Mouse (Mus musculus) embryonic facial prominence, embryonic 10.5 days (tissue): ENCODE measurements around the gene Fsip1. TPM values are rescaled to one million over a fixed set of nuclear protein-coding genes. Genes with fewer than 3 reads are reported as not detected.

Experiments used
- DNase-seq: peaks from one replicate; pipeline ENCODE4 v3.0.0-alpha.2; 2017; ENCODE audit warnings: low spot score
- H3K27ac ChIP-seq: fragments of 300-500 bp; sonication (generic); replicated peaks from 2 replicates; pipeline ENCODE4 v1.5.1; 2016; ENCODE audit warnings: mild to moderate bottlenecking
- H3K27me3 ChIP-seq: fragments of 300-500 bp; sonication (generic); replicated peaks from 2 replicates; pipeline ENCODE4 v1.6.1; 2016; ENCODE audit warnings: low read depth, mild to moderate bottlenecking; ENCODE audit not compliant: poor library complexity, severe bottlenecking
- H3K36me3 ChIP-seq: fragments of 300-500 bp; sonication (generic); replicated peaks from 2 replicates; pipeline ENCODE4 v1.6.1; 2016; ENCODE audit warnings: mild to moderate bottlenecking, moderate library complexity
- H3K4me1 ChIP-seq: fragments of 300-500 bp; sonication (generic); 2 replicates; pipeline ENCODE4 v1.6.1; 2016
- H3K4me3 ChIP-seq: fragments of 300-500 bp; sonication (generic); 2 replicates; pipeline ENCODE4 v1.5.1; 2016; ENCODE audit warnings: mild to moderate bottlenecking, moderate library complexity
- H3K9me3 ChIP-seq: fragments of 300-500 bp; sonication (generic); 2 replicates; pipeline ENCODE4 v1.6.1; 2016; ENCODE audit warnings: mild to moderate bottlenecking
- WGBS: fragments of 180-500 bp; shearing (Covaris S2); methylation state at CpG from one replicate; pipeline ENCODE4 v1.1.7; 2016; 5-methylcytosine and 5-hydroxymethylcytosine counted together
- polyA plus RNA-seq: library from polyadenylated mRNA; unstranded; fragments of >200 nt; fragmentation: Nextera tagmentation; extraction: Ambion mirVana; gene quantifications from 2 replicates; pipeline ENCODE4 v1.2.1, GENCODE M21; 2016

Fsip1 gene
- polyA plus RNA-seq, 1 experiment from 2014 or later, result 1.7 TPM

DNA sequence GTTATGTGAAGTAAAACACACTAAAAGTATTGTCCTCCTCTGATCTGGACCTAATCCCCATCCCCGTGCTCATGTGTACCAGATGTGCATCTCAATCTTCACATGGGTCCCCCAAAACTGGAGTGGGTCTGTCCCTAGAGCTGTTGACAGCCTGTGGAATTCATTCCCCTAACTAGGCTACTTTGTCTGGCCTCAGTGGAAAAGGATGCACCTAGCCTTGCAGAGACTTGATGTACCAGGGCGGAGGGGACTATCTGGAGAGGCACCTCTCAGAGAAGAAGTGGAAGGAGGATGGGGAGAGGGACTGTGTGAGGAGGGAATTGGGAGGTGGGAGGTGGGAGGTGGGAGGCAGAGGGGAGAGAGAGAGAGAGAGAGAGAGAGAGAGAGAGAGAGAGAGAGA is 119.0 kb downstream of the Fsip1 start:
- no peaks in the 10 kb centered on the region for H3K9me3 ChIP-seq
- no peak for DNase-seq
- H3K36me3 ChIP-seq, result no peaks in the 10 kb centered on the region
- 89% methylated on average over 2 of the region's 2 CpGs for WGBS
- no peak overlapping the region for H3K27ac ChIP-seq
- H3K4me3 ChIP-seq, result no peak overlapping the region
- no peaks in the 10 kb centered on the region for H3K27me3 ChIP-seq
- H3K4me1 ChIP-seq, result no peaks in the 10 kb centered on the region

GRCm38 (mm10) chr2:118137071-118137470 is 119.7 kb downstream of the Fsip1 start:
- Histone ChIP-seq H3K4me1 (no peaks in the 10 kb centered on the region), H3K9me3 (no peaks in the 10 kb centered on the region), H3K36me3 (no peaks in the 10 kb centered on the region), H3K4me3 (no peak overlapping the region), H3K27ac (no peak overlapping the region), H3K27me3 (no peaks in the 10 kb centered on the region)
- DNase-seq, result no peak
- 86% methylated on average over 9 of the region's 9 CpGs for WGBS

- H3K36me3 ChIP-seq, result peaks cover 29% of the 10 kb centered on the region
- H3K9me3 ChIP-seq, result no peaks in the 10 kb centered on the region
- H3K27ac ChIP-seq, result no peak overlapping the region
- WGBS, result 77% methylated on average over 3 of the region's 3 CpGs
- no peaks in the 10 kb centered on the region for H3K27me3 ChIP-seq
- peaks cover 28% of the 10 kb centered on the region for H3K4me1 ChIP-seq
- H3K4me3 ChIP-seq, result no peak overlapping the region
- DNase-seq, result no peak
Observed at GRCm38 (mm10) chr2:118128313-118128712, 128.5 kb downstream of the Fsip1 start.

DNA sequence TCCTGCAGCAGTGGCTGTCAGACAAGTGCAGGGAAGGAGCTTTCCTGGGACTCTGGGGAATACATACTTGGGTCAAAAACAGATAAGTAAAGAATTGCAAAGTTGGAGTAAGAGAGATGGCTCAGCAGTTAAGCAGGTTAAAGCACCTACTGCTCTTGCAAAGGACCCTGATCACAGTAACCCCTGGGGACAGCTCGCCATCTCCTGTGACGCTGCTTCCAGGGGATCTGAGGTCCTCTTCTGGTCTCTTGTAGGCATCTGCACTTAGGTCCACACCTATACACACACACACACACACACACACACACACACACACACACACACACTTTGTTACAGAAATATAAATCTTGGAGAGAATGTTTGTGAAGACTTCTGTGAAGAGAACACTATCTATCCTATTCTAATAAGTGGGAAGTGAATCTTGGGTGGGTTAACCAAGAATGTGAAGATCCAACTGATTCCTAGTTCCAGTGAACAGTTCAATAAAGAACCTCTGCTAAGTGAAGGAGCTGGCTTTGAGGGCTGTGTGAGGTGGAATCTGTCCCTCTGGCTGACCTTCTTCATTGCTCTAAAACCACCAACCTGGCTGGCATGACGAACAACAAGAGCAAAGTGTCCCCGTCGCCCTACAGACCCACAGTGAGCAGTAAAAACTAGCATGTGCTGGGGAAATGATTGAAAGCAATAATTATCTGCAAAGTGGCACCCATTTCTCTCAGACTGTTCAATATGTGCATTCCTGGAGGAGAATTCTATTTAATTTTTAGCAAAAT is 129.1 kb downstream of the Fsip1 start:
- Histone ChIP-seq H3K36me3 (peaks cover 36% of the 10 kb centered on the region), H3K9me3 (no peaks in the 10 kb centered on the region), H3K27ac (no peak overlapping the region), H3K4me3 (no peak overlapping the region), H3K27me3 (no peaks in the 10 kb centered on the region), H3K4me1 (peaks cover 28% of the 10 kb centered on the region)
- WGBS, result 83% methylated on average over 5 of the region's 5 CpGs
- DNase-seq, result no peak

DNA sequence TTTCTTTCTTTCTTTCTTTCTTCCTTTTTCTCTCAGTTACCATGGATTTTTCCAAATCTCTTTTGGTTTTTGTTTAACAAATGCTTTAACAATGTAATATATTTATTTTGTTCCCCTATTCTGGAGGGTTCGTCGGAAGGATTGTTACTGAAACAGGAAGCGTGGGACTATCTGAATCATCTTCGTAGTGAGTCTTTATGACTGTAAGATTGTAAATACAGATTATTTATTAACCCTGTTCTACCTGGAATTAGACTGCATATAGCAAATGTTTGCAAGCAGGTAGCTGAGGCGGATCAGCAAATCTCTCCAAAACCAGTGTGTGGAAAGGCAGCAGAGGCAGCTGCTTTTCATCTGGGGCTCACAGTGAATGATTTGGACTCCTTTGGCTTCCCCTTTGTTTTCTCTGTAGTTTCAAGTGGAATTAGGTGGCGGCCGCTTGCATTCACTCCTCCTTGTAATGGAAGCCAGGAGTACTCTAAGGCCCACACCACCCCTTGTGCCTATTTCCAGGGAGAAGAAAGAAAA is 130.8 kb downstream of the Fsip1 start:
- H3K36me3 ChIP-seq, result peaks cover 53% of the 10 kb centered on the region
- no peak overlapping the region for H3K27ac ChIP-seq
- no peaks in the 10 kb centered on the region for H3K27me3 ChIP-seq
- peaks cover 28% of the 10 kb centered on the region for H3K4me1 ChIP-seq
- no peak overlapping the region for H3K4me3 ChIP-seq
- WGBS, result 74% methylated on average over 7 of the region's 7 CpGs
- no peak for DNase-seq
- H3K9me3 ChIP-seq, result no peaks in the 10 kb centered on the region

DNA sequence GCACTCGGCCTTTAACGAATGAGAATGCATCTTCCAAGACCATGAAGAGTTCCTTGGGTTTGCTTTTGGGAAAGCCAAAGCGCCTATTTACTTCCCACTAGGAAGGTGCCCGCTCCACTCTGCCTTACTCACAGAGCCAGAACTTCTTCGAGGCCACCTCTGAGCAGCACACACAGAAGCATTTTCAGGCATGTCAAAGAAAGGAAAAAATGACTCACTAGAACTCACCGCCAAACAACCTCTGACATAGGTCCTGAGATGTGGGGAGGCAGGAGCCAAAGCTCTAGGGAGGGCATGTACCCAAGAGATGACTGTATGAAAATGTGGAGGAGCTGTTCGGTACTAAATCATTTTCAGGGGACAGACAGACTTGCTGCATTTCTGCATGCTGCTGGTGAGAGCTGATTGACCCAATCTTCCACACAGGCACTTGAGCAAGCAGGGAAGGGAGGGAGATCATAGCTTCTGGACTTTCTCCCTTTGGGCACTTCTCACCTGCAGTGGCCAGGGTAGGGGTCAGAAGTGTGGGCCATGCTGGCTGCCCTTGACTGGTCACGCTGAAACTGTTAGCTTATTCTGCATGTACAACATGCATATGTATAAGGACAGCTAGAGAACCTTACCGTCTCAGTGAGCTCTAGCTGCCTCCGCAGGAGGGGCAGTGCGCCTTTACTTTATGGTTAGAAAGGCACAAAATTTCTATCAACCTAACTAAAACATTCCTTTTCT is 131.4 kb downstream of the Fsip1 start:
- Histone ChIP-seq H3K4me3 (no peak overlapping the region), H3K4me1 (peaks cover 28% of the 10 kb centered on the region), H3K27ac (0 out of 2 replicates have a peak overlapping the region, but pooled peaks have one; percentile 7), H3K27me3 (no peaks in the 10 kb centered on the region), H3K9me3 (no peaks in the 10 kb centered on the region), H3K36me3 (peaks cover 59% of the 10 kb centered on the region)
- 85% methylated on average over 11 of the region's 11 CpGs for WGBS
- DNase-seq, result no peak

DNA sequence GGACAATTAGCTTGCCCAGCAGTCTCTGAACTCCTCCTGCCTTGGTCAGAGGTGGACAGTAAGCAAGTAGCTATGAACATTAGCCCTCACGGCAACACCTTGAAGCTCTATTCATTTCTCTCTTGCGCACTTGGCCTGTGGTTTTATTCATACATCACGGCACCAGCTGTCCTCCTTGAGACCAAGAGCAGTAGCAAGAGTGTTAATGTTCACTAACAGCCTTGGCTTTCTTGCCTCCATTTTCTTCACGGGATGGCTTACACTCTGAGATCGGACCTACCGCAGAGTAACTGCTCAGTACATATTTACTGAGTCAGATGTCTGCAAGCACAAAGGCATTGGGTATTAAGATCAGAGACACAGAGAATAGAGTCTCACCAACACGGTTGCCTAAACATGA is 132.3 kb downstream of the Fsip1 start:
- H3K9me3 ChIP-seq, result 0 out of 2 replicates have a peak, but pooled peaks cover 2% of the 10 kb centered on the region
- no peaks in the 10 kb centered on the region for H3K27me3 ChIP-seq
- no peak for DNase-seq
- H3K4me3 ChIP-seq, result no peak overlapping the region
- 86% methylated on average over 7 of the region's 7 CpGs for WGBS
- H3K36me3 ChIP-seq, result peaks cover 68% of the 10 kb centered on the region
- H3K4me1 ChIP-seq, result peaks cover 23% of the 10 kb centered on the region
- no peak overlapping the region for H3K27ac ChIP-seq

- Histone ChIP-seq H3K9me3 (0 out of 2 replicates have a peak, but pooled peaks cover 2% of the 10 kb centered on the region), H3K36me3 (peaks cover 75% of the 10 kb centered on the region), H3K4me3 (no peak overlapping the region), H3K4me1 (peaks cover 17% of the 10 kb centered on the region), H3K27ac (no peak overlapping the region), H3K27me3 (no peaks in the 10 kb centered on the region)
- no peak for DNase-seq
- WGBS, result 79% methylated on average over 9 of the region's 9 CpGs
Observed at GRCm38 (mm10) chr2:118123743-118124142, 133.0 kb downstream of the Fsip1 start.

DNA sequence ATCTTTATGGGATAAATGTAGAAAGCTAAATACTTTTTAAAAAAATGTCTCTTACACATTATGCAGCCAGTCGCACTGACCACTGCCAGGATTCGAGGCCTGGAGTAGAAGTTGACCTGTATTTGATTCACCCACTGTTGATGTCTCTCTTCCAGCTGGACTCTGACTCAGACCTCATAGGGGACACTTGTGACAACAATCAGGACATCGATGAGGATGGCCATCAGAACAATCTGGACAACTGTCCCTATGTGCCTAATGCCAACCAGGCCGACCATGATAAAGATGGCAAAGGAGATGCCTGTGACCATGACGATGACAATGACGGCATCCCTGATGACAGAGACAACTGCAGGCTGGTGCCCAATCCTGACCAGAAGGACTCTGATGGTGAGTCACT is 134.5 kb downstream of the Fsip1 start:
- H3K36me3 ChIP-seq, result peaks cover 90% of the 10 kb centered on the region
- 0 out of 2 replicates have a peak, but pooled peaks cover 2% of the 10 kb centered on the region for H3K9me3 ChIP-seq
- DNase-seq, result no peak
- 93% methylated on average over 6 of the region's 6 CpGs for WGBS
- H3K4me3 ChIP-seq, result no peak overlapping the region
- H3K27ac ChIP-seq, result no peak overlapping the region
- H3K27me3 ChIP-seq, result no peaks in the 10 kb centered on the region
- peaks cover 21% of the 10 kb centered on the region for H3K4me1 ChIP-seq

DNA sequence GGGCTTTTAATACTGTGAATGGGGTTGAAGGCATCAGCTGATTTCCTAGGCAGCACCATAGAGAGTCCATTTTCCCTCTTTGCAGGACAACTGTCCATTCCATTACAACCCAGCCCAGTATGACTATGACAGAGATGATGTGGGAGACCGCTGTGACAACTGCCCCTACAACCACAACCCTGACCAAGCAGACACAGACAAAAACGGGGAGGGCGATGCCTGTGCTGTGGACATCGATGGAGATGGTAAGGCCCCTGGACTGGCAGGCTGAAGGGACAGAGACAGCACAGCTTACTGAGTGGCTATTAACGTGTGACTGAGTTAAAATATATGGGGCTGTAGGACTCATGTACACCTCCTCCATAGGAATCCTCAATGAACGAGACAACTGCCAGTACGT is 136.0 kb downstream of the Fsip1 start:
- no peak for DNase-seq
- Histone ChIP-seq H3K27me3 (no peaks in the 10 kb centered on the region), H3K36me3 (peaks cover 98% of the 10 kb centered on the region), H3K4me3 (no peak overlapping the region), H3K27ac (no peak overlapping the region), H3K9me3 (0 out of 2 replicates have a peak, but pooled peaks cover 2% of the 10 kb centered on the region), H3K4me1 (peaks cover 20% of the 10 kb centered on the region)
- WGBS, result 93% methylated on average over 7 of the region's 7 CpGs

- Histone ChIP-seq H3K4me3 (no peak overlapping the region), H3K4me1 (peaks cover 17% of the 10 kb centered on the region), H3K27ac (no peak overlapping the region), H3K27me3 (no peaks in the 10 kb centered on the region), H3K36me3 (peaks cover 98% of the 10 kb centered on the region), H3K9me3 (0 out of 2 replicates have a peak, but pooled peaks cover 2% of the 10 kb centered on the region)
- WGBS, result 95% methylated on average over 11 of the region's 11 CpGs
- DNase-seq, result no peak
Observed at GRCm38 (mm10) chr2:118120095-118120494, 136.7 kb downstream of the Fsip1 start.

- H3K36me3 ChIP-seq, result peaks cover 96% of the 10 kb centered on the region
- H3K27ac ChIP-seq, result no peak overlapping the region
- no peak overlapping the region for H3K4me3 ChIP-seq
- 0 out of 2 replicates have a peak, but pooled peaks cover 2% of the 10 kb centered on the region for H3K9me3 ChIP-seq
- DNase-seq, result no peak
- peaks cover 17% of the 10 kb centered on the region for H3K4me1 ChIP-seq
- 96% methylated on average over 12 of the region's 12 CpGs for whole genome bisulfite sequencing
- no peaks in the 10 kb centered on the region for H3K27me3 ChIP-seq
Observed at GRCm38 (mm10) chr2:118119684-118120083, 137.1 kb downstream of the Fsip1 start.
